Mouse (Mus musculus) T-helper 17 cell (primary cell): ENCODE measurements at regions not wholly inside any gene's neighbourhood (a gene's known extent, or its start where the extent isn't known, plus 50 kb on each side); places are given as distances from the start of the nearest gene placed in this dataset.

ENCODE experiments used
- in situ Hi-C, 2 experiments: fragments of 300-600 bp; cut with MboI, MseI; formaldehyde crosslinking; loops; 1 replicate in 1 of 2; 2 replicates in 1 of 2; pipeline ENCODE4 v1.15.1; 2025; ENCODE audit warnings: high pct_unique_total_duplicates in 2 of 2

- in situ Hi-C loops = loop anchor here in 1 of 2 experiments (5.0 kb wide), 1 partner anchor 49 kb away; no protein-coding TSS in a partner anchor
Observed at GRCm38 (mm10) chrX:92791023-92791346, 191.6 kb upstream of the Mageb18 start.

GRCm38 (mm10) chrX:92790323-92791022 is 191.1 kb upstream of the Mageb18 start:
- in situ Hi-C loops = loop anchor here in 1 of 2 experiments (5.0 kb wide), 1 partner anchor 48 kb away; no protein-coding TSS in a partner anchor

DNA sequence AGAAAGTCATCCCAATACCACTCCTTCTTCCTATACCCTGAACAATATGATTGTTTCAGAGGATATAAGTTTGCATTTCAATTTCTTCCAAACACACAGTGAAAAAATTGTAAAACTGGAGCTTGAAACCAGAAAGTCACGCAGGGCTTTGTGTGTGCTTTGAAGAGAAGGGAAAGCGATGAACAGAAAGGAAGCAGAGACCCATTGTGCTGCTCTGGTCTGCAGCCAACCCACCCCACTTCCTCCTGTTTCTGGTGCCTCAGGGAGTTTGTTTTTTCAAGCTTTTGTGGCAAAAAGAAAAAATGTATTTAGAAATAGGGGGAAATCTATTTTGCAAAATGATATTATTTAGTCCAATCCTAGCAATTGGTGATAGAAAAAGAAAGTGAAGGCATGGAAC is 187.4 kb upstream of the Mageb18 start:
- in situ Hi-C loops = no loop called here

DNA sequence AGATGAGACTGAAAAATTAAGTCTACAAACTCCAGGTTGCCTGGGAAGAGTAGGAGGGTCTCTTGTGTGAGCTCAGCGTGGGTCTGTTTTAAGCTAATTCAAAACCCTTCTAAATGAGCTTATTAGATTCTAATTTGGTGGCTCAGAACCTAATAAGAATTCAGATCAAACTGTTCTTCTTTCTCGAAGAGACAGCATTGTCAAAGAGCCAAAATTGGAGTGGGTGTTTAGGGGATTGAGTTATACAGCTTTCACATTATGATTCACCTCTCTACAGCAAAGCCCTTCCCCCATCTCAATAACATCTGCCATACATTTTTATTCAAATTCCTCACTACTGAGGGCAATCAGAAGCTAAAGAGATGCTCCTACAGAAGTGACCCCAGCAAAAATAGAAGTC is 140.7 kb upstream of the Mageb18 start:
- in situ Hi-C loops = loop anchor here in 1 of 2 experiments (5.0 kb wide), 1 partner anchor 52 kb away; no protein-coding TSS in a partner anchor

- in situ Hi-C loops = no loop called here
Observed at GRCm38 (mm10) chrX:92710279-92710678, 110.9 kb upstream of the Mageb18 start.

DNA sequence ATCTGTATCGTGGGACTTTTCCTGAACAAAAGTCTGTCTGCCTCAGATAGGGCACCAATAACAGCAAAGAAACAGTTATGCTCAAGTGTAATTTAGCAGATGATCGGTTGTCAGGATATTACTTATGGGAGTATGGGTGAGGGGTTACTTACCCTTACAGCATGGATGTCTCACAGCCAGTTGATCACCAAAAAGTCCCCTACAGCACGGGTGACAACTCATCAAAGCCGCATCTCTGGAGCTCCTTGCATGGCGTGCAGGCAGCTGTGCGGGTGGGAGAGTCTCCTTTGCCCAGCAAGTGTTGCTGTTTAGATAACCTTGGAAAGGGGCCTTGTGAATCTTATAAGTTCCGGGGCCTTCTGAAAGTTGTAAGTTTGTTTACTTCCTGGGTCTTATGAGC is 80.4 kb upstream of the Mageb18 start:
- in situ Hi-C loops = no loop called here

GRCm38 (mm10) chrX:92661168-92661567 is 61.8 kb upstream of the Mageb18 start:
- in situ Hi-C loops = no loop called here
